Mouse (Mus musculus) limb, embryonic 11.5 days (tissue): Measurements from ENCODE around the gene Pdcd4. TPM values are rescaled to one million over a fixed set of nuclear protein-coding genes. Genes with fewer than 3 reads are reported as not detected.
A peak's percentile ranks its signal among the peaks of the same experiment; 100 is the strongest.
"Not testable (repeated sequence)": the region's sequence is repeated elsewhere in the genome, so short reads cannot be mapped to it uniquely, and the experiment has no call there.

ENCODE experiments used
- ATAC-seq: fragments of 200-750 bp; cut with Nextera tagmentation; 2 replicates; pipeline ENCODE4 v1.8.0; 2017; ENCODE audit warnings: low read depth; ENCODE audit not compliant: insufficient number of reproducible peaks, low FRiP score, low TSS enrichment
- DNase-seq: peaks from one replicate; pipeline ENCODE4 v3.0.0-alpha.2; 2015; ENCODE audit warnings: low spot score
- H3K27ac ChIP-seq: fragments of 300-500 bp; sonication (generic); replicated peaks from 2 replicates; pipeline ENCODE4 v1.5.1; 2014; ENCODE audit warnings: low read depth, mild to moderate bottlenecking, low read length
- H3K27me3 ChIP-seq: fragments of 300-500 bp; sonication (generic); 2 replicates; pipeline ENCODE4 v1.6.1; 2014; ENCODE audit warnings: mild to moderate bottlenecking, low read length, mixed read lengths; ENCODE audit not compliant: control insufficient read depth, insufficient read depth
- H3K36me3 ChIP-seq: fragments of 300-500 bp; sonication (generic); 2 replicates; pipeline ENCODE4 v1.6.1; 2014; ENCODE audit warnings: mild to moderate bottlenecking, low read length, moderate library complexity, mixed read lengths; ENCODE audit not compliant: control insufficient read depth, insufficient read depth
- H3K4me1 ChIP-seq: fragments of 300-500 bp; sonication (generic); 2 replicates; pipeline ENCODE4 v1.6.1; 2014; ENCODE audit warnings: low read length, mixed read lengths; ENCODE audit not compliant: control insufficient read depth, insufficient read depth
- H3K4me2 ChIP-seq: fragments of 300-500 bp; sonication (generic); 2 replicates; pipeline ENCODE4 v1.6.1; 2014; ENCODE audit warnings: low read depth, mild to moderate bottlenecking, moderate library complexity; ENCODE audit not compliant: severe bottlenecking
- H3K4me3 ChIP-seq: fragments of 300-500 bp; sonication (generic); 2 replicates; pipeline ENCODE4 v1.5.1; 2014; ENCODE audit warnings: low read depth, low read length
- H3K9ac ChIP-seq: fragments of 300-500 bp; sonication (generic); 2 replicates; pipeline ENCODE4 v1.6.1; 2014; ENCODE audit warnings: mild to moderate bottlenecking, low read length
- H3K9me3 ChIP-seq: fragments of 300-500 bp; sonication (generic); 2 replicates; pipeline ENCODE4 v1.6.1; 2016; ENCODE audit warnings: low read length; ENCODE audit not compliant: control insufficient read depth
- WGBS: fragments of 180-500 bp; shearing (Covaris S2); extraction: QIAGEN DNeasy Blood & Tissue Kit; methylation state at CpG from one replicate; pipeline ENCODE4 v1.1.7; 2014; 5-methylcytosine and 5-hydroxymethylcytosine counted together
- polyA plus RNA-seq: library from polyadenylated mRNA; unstranded; fragments of >200 nt; fragmentation: Nextera tagmentation; extraction: Ambion mirVana; gene quantifications from 2 replicates; pipeline ENCODE4 v1.2.1, GENCODE M21; 2014

The Pdcd4 gene
- polyA plus RNA-seq, 1 experiment from 2014 or later: 75.5 TPM

DNA sequence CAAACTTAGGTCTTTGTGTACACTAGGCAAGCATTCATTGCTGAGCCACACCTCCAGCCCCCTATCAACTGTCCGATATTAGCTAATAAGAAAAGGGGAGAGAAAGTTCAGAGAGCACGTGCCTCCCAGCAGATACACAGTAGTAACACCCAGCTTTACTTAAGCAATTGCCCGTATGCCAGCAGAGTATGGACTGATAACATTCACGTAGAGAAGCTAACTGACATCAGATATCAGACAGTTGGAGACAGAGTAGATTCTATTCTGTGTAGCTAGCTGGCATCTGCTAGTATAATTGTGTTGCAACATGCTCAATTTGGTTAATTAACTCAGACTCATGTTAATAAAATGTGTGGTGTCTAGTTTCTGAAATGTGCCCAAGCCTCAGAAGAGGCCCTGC lies 49.1 kb downstream of the Pdcd4 start:
- Histone ChIP-seq H3K27me3 (no peaks in the 10 kb centered on the region), H3K27ac (no peak overlapping the region), H3K9me3 (no peaks in the 10 kb centered on the region), H3K9ac (no peak overlapping the region), H3K4me3 (no peak overlapping the region), H3K4me2 (no peak overlapping the region), H3K36me3 (no peaks in the 10 kb centered on the region), H3K4me1 (peaks cover 2% of the 10 kb centered on the region; the same call in 1 of the 2 replicates)
- ATAC-seq (no peak), DNase-seq (no peak)
- 89% methylated on average over 4 of the region's 4 CpGs for WGBS

DNA sequence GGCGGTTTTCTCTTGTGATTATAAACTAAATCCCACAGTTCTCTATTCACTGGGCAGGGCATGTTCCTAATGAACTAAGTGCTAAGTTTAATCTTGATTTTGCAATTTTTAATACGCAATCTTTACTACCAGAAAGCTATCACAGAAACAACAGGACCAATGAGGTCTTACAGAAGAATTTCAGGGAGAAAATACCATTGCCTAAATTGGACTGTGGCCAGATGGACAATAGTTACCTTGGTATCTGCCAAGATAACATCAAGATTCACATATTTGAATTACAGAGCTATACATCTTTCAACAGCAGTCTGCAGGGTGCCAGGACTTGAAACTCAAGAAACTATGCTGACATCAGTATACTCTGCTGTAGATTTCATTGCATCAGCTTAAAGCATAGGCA lies 50.3 kb downstream of the Pdcd4 start:
- ATAC-seq (no peak), DNase-seq (no peak)
- Histone ChIP-seq H3K4me2 (no peak overlapping the region), H3K9me3 (no peaks in the 10 kb centered on the region), H3K27me3 (no peaks in the 10 kb centered on the region), H3K36me3 (no peaks in the 10 kb centered on the region), H3K27ac (no peak overlapping the region), H3K9ac (no peak overlapping the region), H3K4me3 (no peak overlapping the region), H3K4me1 (peaks cover 3% of the 10 kb centered on the region; the same call in 1 of the 2 replicates)
- 94% methylated on average over 2 of the region's 2 CpGs for WGBS

DNA sequence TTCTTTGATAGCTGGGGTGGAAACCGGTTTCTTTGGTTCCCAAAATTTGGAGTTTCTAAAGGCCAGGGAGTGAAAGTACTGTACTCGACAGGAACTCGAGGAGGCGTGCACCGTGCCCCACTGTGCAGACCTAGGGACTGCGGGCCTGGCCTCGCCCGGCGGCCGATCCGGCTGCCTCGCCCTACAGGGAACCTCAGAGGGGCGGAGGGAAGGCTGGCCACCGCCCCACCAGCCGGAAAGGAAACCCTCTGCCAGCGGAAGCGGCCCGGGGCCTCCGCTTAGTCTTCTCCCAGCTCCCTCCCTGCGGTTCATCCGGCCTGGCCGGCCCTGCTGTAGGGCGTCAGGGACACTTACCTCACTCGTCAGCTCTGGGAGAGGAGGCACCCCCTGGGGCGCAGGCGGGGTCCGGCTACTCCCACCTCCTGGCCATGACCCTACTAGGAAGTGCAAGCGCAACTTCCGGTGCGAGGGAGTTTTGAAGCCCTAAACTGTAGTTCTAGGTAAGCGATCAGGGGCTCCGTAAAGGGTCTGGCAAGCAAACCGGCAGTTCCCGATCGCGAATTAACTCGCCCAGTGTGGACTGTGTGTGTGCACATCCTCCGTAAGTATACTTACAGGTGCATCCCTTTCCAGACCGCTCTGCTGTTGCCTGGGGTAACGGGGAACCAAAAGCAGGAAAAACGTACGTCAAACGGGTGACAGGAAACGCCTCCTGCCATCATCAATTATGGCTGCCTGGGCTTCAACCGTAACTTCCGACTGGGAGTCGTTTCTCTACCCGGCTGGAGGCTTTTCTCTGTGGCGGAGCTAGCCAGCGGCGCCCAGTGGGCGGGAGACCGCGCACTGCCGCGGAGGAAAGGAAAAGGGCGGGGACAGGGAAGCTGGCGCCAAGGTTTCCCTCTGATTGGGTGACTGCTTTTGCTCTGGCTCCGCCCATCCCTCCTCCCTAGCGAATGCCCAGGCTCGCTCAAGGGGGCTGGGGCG lies 52.1 kb downstream of the Pdcd4 start, which contains the start of the genes Shoc2 and Bbip1:
Gene Shoc2 (plus strand): TSS at position 505 of the 984 bp plus-strand sequence.
Gene Bbip1 (minus strand): TSS at position 826 of the 984 bp plus-strand sequence.
- H3K36me3 ChIP-seq: no peaks in the 10 kb centered on the region
- H3K4me3 ChIP-seq: peak within 1 kb of the TSS; percentile 85
- H3K9me3 ChIP-seq: no peaks in the 10 kb centered on the region
- WGBS: under 1% methylated on average over 61 of the region's 62 CpGs
- H3K4me1 ChIP-seq: peaks cover 3% of the 10 kb centered on the region; the same call in 1 of the 2 replicates
- peak; percentile 97 for DNase-seq
- H3K27ac ChIP-seq: peak within 1 kb of the TSS; percentile 97
- peak within 1 kb of the TSS; percentile 41 for H3K4me2 ChIP-seq
- no peaks in the 10 kb centered on the region for H3K27me3 ChIP-seq
- peak within 1 kb of the TSS; percentile 93 for H3K9ac ChIP-seq
- peak; percentile 95 for ATAC-seq

DNA sequence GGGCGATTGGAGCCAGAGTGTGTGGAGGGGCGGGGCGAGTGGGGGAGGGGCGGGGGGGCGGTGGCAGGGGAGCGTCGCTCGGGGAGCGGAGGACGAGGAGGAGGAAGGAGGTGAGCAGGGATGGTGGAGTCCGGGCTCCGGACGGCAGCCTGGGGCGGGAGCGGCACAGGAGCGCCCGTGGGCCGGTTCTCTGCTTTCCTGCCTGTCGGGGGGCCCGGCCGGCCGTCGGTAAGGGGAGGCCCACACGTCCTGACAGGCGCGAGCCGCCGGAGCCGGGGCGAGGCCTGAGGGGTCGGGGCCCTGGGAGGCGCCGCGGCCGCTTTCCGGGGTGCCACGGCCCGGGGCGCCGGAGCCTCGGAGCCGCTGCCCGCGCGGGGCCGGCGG lies 52.7 kb downstream of the Pdcd4 start:
- peaks cover 3% of the 10 kb centered on the region; the same call in 1 of the 2 replicates for H3K4me1 ChIP-seq
- peak overlapping the region; percentile 85 for H3K4me3 ChIP-seq
- H3K9ac ChIP-seq: peak overlapping the region; percentile 93
- no peak; the same call in 1 of the 2 replicates for ATAC-seq
- peak overlapping the region; percentile 93 for H3K27ac ChIP-seq
- H3K27me3 ChIP-seq: no peaks in the 10 kb centered on the region
- WGBS: under 1% methylated on average over 31 of the region's 47 CpGs
- DNase-seq: no peak
- no peaks in the 10 kb centered on the region for H3K9me3 ChIP-seq
- peak overlapping the region; percentile 41; the same call in 1 of the 2 replicates for H3K4me2 ChIP-seq
- H3K36me3 ChIP-seq: no peaks in the 10 kb centered on the region

DNA sequence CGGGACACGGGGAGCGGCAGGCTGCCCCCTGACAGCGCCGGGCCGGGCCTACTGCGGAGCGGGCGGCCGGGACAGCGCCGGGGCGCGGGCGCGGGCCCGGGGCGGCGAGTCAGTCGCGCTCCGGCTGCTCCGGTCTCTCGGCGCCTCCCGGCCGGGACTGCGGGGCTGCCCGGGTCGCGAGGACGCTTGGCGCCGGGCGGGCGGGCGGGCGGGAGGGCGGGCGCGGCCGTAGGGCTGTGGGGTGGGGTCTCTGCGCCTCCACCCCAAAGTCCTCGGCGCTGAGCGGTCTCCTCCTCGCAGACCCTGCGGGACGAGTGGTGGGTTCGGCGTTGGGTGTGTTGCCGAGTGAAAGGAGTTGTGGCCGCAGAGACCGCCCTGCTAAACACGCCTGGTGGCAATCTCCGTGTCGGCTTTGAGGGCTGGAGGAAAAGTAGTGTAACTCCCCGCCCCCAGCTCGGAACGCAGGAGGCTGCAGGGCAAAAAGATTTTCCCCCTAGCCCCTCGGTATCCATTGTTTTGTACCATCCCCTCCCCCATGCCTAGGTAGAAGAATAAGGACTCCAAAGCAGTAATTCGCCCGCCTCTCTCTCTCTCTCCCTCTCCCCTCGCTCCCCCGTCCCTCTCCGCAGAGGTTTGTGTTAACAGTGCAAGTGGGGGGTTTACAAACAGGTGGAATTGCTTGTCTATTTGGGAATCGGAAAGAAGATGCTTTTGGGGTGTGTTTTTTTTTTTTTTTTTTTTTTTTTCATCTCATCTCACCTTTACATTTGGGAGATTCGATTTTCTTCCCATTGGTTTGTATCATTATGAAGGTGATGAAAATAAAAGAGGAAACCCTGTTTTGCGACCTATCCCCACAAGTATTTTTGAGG lies 53.4 kb downstream of the Pdcd4 start:
- peak; percentile 36 for ATAC-seq
- H3K4me1 ChIP-seq: peaks cover 3% of the 10 kb centered on the region; the same call in 1 of the 2 replicates
- under 1% methylated on average over 38 of the region's 69 CpGs for WGBS

DNA sequence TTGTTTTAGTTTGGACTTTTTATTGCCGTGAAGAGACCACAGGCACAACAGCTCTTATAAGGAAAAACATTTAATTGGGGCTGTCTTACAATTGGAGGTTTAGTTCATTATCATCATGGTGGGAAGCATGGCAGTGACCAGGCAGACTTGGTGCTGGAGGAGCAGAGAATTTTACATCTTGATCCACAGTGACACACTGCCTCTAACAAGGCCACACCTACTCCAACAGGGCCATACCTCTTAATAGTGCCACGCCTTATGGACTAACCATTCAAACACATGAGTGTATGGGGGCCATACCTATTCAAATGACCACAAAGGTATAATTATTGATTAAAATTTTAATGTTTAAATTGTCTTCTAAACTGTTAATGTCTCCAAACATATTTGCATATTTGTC lies 65.5 kb downstream of the Pdcd4 start:
- Histone ChIP-seq H3K27me3 (no peaks in the 10 kb centered on the region), H3K27ac (no peak overlapping the region), H3K9ac (no peak overlapping the region), H3K4me3 (no peak overlapping the region), H3K4me2 (no peak overlapping the region), H3K36me3 (no peaks in the 10 kb centered on the region), H3K9me3 (no peaks in the 10 kb centered on the region), H3K4me1 (0 out of 2 replicates have a peak, but pooled peaks cover 4% of the 10 kb centered on the region)
- 91% methylated on average over 2 of the region's 2 CpGs for WGBS
- no peak for DNase-seq
- ATAC-seq: no peak

More for the DNA sequence above, 53.4 kb downstream of the Pdcd4 start:
- peak overlapping the region; percentile 85 for H3K4me3 ChIP-seq
- no peaks in the 10 kb centered on the region for H3K36me3 ChIP-seq
- peak overlapping the region; percentile 93 for H3K27ac ChIP-seq
- peak overlapping the region; percentile 41 for H3K4me2 ChIP-seq
- no peaks in the 10 kb centered on the region for H3K9me3 ChIP-seq
- DNase-seq: peak; percentile 80
- peak overlapping the region; percentile 93 for H3K9ac ChIP-seq
- no peaks in the 10 kb centered on the region for H3K27me3 ChIP-seq

DNA sequence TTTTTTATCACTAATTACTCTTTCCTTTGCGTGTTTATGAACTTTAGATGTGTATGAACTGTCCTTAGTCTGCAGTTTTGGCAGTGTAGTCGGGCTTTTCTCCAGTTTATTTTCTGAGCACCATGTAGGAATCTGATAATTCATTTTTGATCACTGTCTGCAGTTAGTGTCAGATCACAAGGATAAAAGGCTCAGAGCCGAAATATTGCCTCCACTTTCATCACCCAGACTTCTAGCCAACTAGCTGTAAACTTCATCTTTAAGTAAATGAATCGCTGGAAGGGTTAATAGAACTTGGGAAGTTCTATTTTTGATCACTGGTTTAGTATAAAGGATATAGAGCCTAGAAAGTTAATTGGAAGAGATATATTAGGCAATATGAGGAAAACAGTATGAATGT lies 70.5 kb downstream of the Pdcd4 start:
- H3K27me3 ChIP-seq: no peaks in the 10 kb centered on the region
- H3K27ac ChIP-seq: no peak overlapping the region
- DNase-seq (no peak), ATAC-seq (no peak)
- no peaks in the 10 kb centered on the region for H3K9me3 ChIP-seq
- H3K4me2 ChIP-seq: no peak overlapping the region
- H3K4me1 ChIP-seq: no peaks in the 10 kb centered on the region
- no peak overlapping the region for H3K4me3 ChIP-seq
- 92% methylated on average over 4 of the region's 4 CpGs for WGBS
- no peaks in the 10 kb centered on the region for H3K36me3 ChIP-seq
- no peak overlapping the region for H3K9ac ChIP-seq

DNA sequence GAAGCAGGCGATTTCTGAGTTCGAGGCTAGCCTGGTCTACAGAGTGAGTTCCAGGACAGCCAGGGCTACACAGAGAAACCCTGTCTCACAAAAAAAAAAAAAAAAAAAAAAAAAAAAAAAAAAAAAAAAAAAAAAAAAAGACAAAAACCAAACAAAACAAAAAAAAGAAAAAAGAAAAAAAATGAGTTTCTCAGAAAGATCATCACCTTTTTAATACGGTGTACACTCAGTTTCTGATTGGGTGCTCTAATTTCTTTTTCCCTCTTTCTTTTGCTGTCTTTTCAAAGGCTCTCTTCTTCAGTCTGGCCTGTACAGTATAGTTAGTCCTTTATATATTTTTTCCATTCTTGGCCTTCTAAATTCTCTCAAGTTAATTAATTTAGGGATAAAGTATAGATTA lies 72.3 kb downstream of the Pdcd4 start:
- not testable (repeated sequence) for DNase-seq, ATAC-seq, H3K9me3 ChIP-seq, H3K36me3 ChIP-seq, H3K27me3 ChIP-seq, H3K4me3 ChIP-seq, H3K4me1 ChIP-seq, H3K4me2 ChIP-seq, H3K9ac ChIP-seq, H3K27ac ChIP-seq
- WGBS: 90% methylated on average over 3 of the region's 3 CpGs
